Mouse (Mus musculus): ENCODE results near the gene Rflnb.

Gene Rflnb

GRCm38 (mm10) chr11:76027139-76028071, at the start of gene Rflnb:
Gene Rflnb, minus strand, starts transcription at chr11:76027782.
- peak; percentile 31 for DNase-seq (ENCODE audit: low spot score)

GRCm38 (mm10) chr11:76077341-76077740, 49.8 kb upstream of the Rflnb start:
- DNase-seq (ENCODE audit: low spot score), result no peak

- no peak for DNase-seq (ENCODE audit: low spot score)
These were observed 46.9 kb upstream of the Rflnb start for GRCm38 (mm10) chr11:76074296-76075093.

GRCm38 (mm10) chr11:76069816-76070215, 42.2 kb upstream of the Rflnb start:
- no peak for DNase-seq (ENCODE audit: low spot score)

- DNase-seq (ENCODE audit: low spot score), result no peak
These were observed 39.1 kb upstream of the Rflnb start for GRCm38 (mm10) chr11:76066563-76067156.

- no peak for DNase-seq (ENCODE audit: low spot score)
These were observed 38.0 kb upstream of the Rflnb start for GRCm38 (mm10) chr11:76065521-76066095.

- no peak for DNase-seq (ENCODE audit: low spot score)
These were observed 36.8 kb upstream of the Rflnb start for GRCm38 (mm10) chr11:76064411-76064810.

- DNase-seq (ENCODE audit: low spot score), result no peak
These were observed 33.3 kb upstream of the Rflnb start for GRCm38 (mm10) chr11:76060906-76061305.

GRCm38 (mm10) chr11:76059971-76060370, 32.4 kb upstream of the Rflnb start:
- DNase-seq (ENCODE audit: low spot score), result no peak

GRCm38 (mm10) chr11:76056487-76056886, 28.9 kb upstream of the Rflnb start:
- peak; percentile 18 for DNase-seq (ENCODE audit: low spot score)

GRCm38 (mm10) chr11:76052496-76052895, 24.9 kb upstream of the Rflnb start:
- DNase-seq (ENCODE audit: low spot score), result no peak

GRCm38 (mm10) chr11:76050967-76051512, 23.5 kb upstream of the Rflnb start:
- DNase-seq (ENCODE audit: low spot score), result no peak

GRCm38 (mm10) chr11:76050509-76050908, 22.9 kb upstream of the Rflnb start:
- DNase-seq (ENCODE audit: low spot score), result no peak

- no peak for DNase-seq (ENCODE audit: low spot score)
These were observed 17.8 kb upstream of the Rflnb start for GRCm38 (mm10) chr11:76045367-76045766.

GRCm38 (mm10) chr11:76044468-76044867, 16.9 kb upstream of the Rflnb start:
- DNase-seq (ENCODE audit: low spot score), result no peak

- no peak for DNase-seq (ENCODE audit: low spot score)
These were observed 15.3 kb upstream of the Rflnb start for GRCm38 (mm10) chr11:76042882-76043281.

GRCm38 (mm10) chr11:76042041-76042638, 14.6 kb upstream of the Rflnb start:
- no peak for DNase-seq (ENCODE audit: low spot score)

GRCm38 (mm10) chr11:76040761-76041376, 13.3 kb upstream of the Rflnb start:
- DNase-seq (ENCODE audit: low spot score), result no peak

GRCm38 (mm10) chr11:76040106-76040505, 12.5 kb upstream of the Rflnb start:
- peak; percentile 56 for DNase-seq (ENCODE audit: low spot score)

- no peak for DNase-seq (ENCODE audit: low spot score)
These were observed 11.9 kb upstream of the Rflnb start for GRCm38 (mm10) chr11:76039271-76040053.
